Mouse (Mus musculus) thymus, adult 2 months (tissue): ENCODE measurements at regions not wholly inside any gene's neighbourhood (a gene's known extent, or its start where the extent isn't known, plus 50 kb on each side); places are given as distances from the start of the nearest gene placed in this dataset.

ENCODE experiments used
- CTCF ChIP-seq: fragments of 200-500 bp; IDR thresholded peaks from 2 replicates; pipeline ENCODE4 v1.5.1; 2012; ENCODE audit warnings: mild to moderate bottlenecking, control low read depth, low read length, moderate library complexity, borderline replicate concordance; ENCODE audit not compliant: control insufficient read depth, poor library complexity, insufficient read depth; ENCODE audit errors: extremely low read depth
- POLR2A ChIP-seq: fragments of 200-500 bp; IDR thresholded peaks from 2 replicates; pipeline ENCODE4 v1.6.1; 2012; ENCODE audit warnings: mild to moderate bottlenecking, low read length, control low read depth, moderate library complexity; ENCODE audit not compliant: control insufficient read depth, poor library complexity, insufficient read depth; ENCODE audit errors: extremely low read depth

DNA sequence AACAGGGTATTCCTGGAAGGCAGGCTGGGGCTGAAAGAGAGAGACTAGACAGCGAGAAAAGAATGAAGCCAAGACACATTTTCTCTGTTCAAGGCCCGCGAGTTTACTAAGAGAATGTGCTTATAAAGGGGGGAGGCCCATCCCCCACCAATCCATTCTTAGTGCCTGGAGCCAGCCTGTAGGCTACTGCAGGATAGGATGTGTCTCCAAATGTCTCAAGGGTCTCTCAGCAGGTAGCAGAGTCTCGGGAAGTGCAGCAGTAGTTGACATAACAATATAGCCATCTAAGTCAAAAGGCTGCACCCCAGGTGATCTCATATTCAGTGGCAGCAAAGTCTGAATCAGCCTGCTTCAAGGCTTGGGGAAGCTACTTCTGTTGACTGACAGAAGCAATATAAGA, 536.2 kb downstream of the Tfec start:
- TF ChIP-seq CTCF, result no peak
- no peak for TF ChIP-seq POLR2A
